Mouse (Mus musculus): ENCODE measurements at regions not wholly inside any gene's neighbourhood (a gene's known extent, or its start where the extent isn't known, plus 50 kb on each side); places are given as distances from the start of the nearest gene placed in this dataset.
A peak's percentile ranks its signal among the peaks of the same experiment; 100 is the strongest.

DNA sequence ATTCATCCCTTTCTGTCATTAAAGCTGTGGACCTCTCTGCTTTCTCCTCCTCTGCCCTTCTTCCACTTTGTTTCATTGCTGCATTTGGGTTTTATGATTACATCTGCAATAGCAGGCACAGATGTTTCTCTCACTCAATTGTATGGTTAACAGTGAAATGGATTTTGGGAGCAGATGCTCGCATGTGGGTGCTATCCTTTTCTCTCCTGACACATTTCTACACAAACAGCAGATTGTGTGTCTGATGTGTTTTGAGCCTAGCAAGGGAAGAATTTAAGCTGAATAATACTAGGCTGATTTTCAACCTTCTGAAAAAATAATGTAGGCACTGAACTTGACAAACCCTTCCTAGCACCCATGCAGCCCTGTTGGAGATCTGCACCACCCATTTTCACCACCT, 56.9 kb upstream of the Ldoc1 start:
- no peak for DNase-seq

DNA sequence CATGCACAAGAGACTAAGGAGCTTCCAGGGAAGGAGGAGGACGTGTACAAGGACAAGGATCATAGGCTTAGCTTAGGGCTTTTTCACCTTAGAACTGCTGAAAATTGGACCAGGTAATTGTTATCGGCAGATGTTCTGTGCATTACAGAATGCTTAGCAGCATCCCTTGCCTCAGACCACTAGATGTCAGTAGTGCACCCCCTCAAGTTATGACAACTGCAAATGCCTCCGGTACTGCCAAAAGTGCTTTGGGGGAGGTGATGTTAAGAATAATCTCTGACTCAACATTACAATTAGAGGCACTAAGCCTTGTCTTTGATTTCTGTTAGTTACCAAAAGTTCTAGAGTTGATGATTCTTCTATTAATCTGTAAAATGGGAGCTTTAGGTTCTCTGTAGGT, 56.2 kb upstream of the Ldoc1 start:
- peak in 1 of 2 experiments; percentile 1 for DNase-seq

Measured in lung, adult 18-20 months (tissue).